Mouse (Mus musculus) hindlimb bud, embryonic 11.5 days (tissue): ENCODE measurements around the gene G6pc3.

Experiments
- DNase-seq: peaks from one replicate; pipeline ENCODE4 v3.0.0-alpha.2; 2012; ENCODE audit warnings: low read depth, low spot score; ENCODE audit errors: extremely low spot score

The G6pc3 gene

DNA sequence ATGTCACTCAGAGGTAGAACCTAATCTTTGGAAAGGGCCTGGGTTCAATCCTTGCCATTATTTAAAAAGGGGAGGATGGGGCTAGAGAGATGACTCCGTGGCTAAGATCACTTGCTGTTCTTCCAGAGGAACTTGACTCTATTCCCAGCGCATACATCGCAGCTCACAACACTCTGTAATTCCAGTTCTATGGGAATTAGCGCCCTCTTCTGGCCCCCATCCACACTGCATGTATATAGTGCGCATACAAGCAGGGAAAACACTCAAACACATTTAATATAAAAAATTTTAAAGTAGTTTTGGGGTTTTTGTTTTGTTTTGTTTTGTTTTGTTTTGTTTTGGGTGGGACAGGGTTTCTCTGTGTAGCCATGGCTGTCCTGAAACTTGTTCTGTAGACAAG, 52.5 kb downstream of the G6pc3 start:
- no peak for DNase-seq
